Mouse (Mus musculus): Measurements from ENCODE around the gene Ddx27. TPM values are rescaled to one million over a fixed set of nuclear protein-coding genes. Genes with fewer than 3 reads are reported as not detected.

The Ddx27 gene
- 33.5 TPM in 2 replicates for polyA plus RNA-seq (2012; rRNA removed)

DNA sequence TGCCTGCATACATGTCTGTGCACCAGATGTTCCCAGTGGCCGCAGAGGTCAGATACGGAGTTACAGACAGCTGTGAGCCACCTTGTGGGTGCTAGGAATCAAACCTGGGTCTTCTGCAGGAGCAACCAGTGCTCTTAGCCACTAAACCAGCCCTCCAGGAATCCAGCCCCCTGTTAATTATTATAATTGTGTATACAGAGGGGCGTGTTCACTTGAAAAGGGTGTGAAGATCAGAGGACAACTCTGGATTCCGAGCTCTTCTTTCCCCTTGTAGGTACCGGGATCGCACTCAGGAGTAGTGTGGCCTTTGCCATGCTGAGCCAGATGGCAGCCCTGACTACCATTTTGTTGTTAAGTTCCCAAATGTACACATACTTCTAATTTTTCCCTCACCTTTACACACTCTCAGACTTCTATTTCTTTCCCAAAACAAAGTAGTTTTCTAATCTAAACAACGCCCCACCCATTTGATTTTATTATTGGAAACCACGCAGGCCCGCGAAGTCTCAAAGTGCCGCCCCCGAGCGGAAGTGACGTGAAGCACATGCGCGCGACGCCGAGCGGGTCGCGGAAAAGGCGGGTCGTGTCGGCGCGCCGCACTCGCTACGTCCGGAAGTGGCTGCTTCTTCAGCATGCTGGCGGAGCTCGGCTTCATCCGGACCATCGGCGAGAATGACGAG, at the start of gene Ddx27:
Gene Ddx27 (plus strand): TSS at position 492 of the 680 bp plus-strand sequence.
- Histone ChIP-seq H3K27me3 (ENCODE audit: control insufficient read depth, insufficient read depth, low read length) (no peaks in the 10 kb centered on the region), H3K4me1 (ENCODE audit: control insufficient read depth, insufficient read depth, low read length) (no peaks in the 10 kb centered on the region), H3K27ac (ENCODE audit: insufficient read depth, low read length) (peak within 1 kb of the TSS; percentile 5; the same call in 1 of the 2 replicates), H3K4me3 (replicated peaks; ENCODE audit: insufficient read depth, low read depth, low read length) (peak within 1 kb of the TSS; percentile 87)
- peak; percentile 91 to 93 for DNase-seq
- TF ChIP-seq POLR2A (IDR thresholded peaks at IDR 0.05; ENCODE audit: borderline replicate concordance, insufficient read depth, low read length) (peak; percentile 66), CTCF (IDR thresholded peaks at IDR 0.05; ENCODE audit: borderline replicate concordance, insufficient read depth, low read depth, low read length) (no peak)
- WGBS = 1% methylated on average over 37 of the region's 37 CpGs

DNA sequence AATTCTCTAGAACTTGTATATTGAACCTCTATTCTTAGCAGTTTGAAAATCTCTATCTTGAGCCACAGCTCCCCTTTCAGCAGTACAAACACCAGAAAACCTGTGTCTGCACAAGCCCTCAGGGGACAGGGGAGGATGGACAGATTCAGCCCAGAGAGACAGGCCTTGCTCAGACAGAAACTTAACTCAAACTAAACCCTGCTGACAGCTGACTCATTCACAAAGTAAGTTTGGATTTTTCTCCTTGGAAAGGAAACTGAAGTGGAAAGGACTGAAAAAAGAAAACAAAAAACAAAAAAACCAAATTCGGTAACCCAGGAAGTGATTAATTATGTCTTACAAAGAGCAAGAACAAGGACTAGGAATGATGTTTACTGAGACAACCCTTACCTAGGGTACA, 41.8 kb upstream of the Ddx27 start:
- peaks cover 10% of the 10 kb centered on the region for H3K4me1 ChIP-seq (ENCODE audit: control insufficient read depth, insufficient read depth, low read length)
- DNase-seq = no peak
- TF ChIP-seq CTCF (IDR thresholded peaks at IDR 0.05; ENCODE audit: borderline replicate concordance, insufficient read depth, low read depth, low read length) (no peak), POLR2A (IDR thresholded peaks at IDR 0.05; ENCODE audit: borderline replicate concordance, insufficient read depth, low read length) (no peak)
- no peak overlapping the region for H3K27ac ChIP-seq (ENCODE audit: insufficient read depth, low read length)
- H3K4me3 ChIP-seq (replicated peaks; ENCODE audit: insufficient read depth, low read depth, low read length) = no peak overlapping the region
- 79% methylated on average over 1 of the region's 1 CpGs for WGBS
- no peaks in the 10 kb centered on the region for H3K27me3 ChIP-seq (ENCODE audit: control insufficient read depth, insufficient read depth, low read length)

DNA sequence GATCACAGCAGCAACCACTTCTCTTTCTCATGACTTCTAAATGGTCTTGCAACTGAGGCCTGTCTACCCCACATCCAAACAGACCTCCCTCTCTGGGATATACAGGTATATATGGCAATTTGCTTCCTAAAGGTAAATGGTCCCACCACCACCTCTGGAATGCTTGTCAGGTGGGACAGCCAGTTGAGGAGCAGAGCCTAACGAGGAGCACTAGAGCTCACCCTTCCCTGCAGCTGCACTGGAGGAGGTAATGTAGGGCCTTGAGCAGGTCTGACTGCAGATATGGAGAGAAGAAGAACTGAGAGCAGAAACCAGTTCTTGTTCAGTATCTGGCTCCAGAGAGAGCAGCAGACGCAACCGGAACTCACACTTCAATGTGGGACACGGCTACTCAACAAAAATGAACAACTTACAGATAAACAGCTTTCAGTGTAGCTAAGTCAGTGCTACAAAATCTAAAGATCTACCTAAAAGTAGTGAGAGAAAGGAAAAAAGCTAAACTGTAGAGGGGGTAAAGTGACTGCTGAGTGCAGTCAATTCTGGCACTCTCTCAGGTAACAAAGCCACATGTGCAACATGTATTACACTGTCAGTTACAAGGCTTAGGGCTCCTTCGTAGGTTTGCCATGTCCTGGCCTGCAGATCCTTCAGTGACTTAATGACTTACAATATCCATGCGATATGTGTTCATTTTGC, 40.7 kb upstream of the Ddx27 start:
- H3K4me1 ChIP-seq (ENCODE audit: control insufficient read depth, insufficient read depth, low read length) = peaks cover 10% of the 10 kb centered on the region
- TF ChIP-seq CTCF (IDR thresholded peaks at IDR 0.05; ENCODE audit: borderline replicate concordance, insufficient read depth, low read depth, low read length) (no peak), POLR2A (IDR thresholded peaks at IDR 0.05; ENCODE audit: borderline replicate concordance, insufficient read depth, low read length) (no peak)
- H3K27ac ChIP-seq (ENCODE audit: insufficient read depth, low read length) = no peak overlapping the region
- H3K27me3 ChIP-seq (ENCODE audit: control insufficient read depth, insufficient read depth, low read length) = no peaks in the 10 kb centered on the region
- no peak overlapping the region for H3K4me3 ChIP-seq (replicated peaks; ENCODE audit: insufficient read depth, low read depth, low read length)
- 68% methylated on average over 6 of the region's 6 CpGs for WGBS
- DNase-seq = no peak

DNA sequence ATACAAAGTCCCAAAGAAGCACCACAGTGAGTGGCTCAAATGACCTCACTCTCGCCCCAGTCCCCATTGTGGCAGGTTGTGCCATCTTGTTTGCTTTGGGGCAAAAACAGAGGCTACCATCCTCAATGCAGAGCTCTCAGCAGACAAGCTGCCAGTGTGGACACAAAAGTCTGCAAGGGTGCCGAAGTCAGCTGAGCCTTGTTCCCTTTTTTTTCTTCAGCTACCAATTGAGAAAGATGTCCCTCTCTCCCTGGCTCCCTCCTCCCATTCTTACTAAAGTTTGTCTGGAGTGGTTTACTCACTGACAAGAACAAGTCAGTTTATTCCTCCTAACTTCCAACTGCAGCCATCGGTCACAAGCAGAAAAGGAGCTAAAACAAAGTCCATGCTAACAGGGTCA, 38.6 kb upstream of the Ddx27 start:
- Histone ChIP-seq H3K4me3 (replicated peaks; ENCODE audit: insufficient read depth, low read depth, low read length) (no peak overlapping the region), H3K4me1 (ENCODE audit: control insufficient read depth, insufficient read depth, low read length) (peaks cover 6% of the 10 kb centered on the region), H3K27ac (ENCODE audit: insufficient read depth, low read length) (no peak overlapping the region), H3K27me3 (ENCODE audit: control insufficient read depth, insufficient read depth, low read length) (no peaks in the 10 kb centered on the region)
- no peak for TF ChIP-seq POLR2A (IDR thresholded peaks at IDR 0.05; ENCODE audit: borderline replicate concordance, insufficient read depth, low read length)
- no peak for TF ChIP-seq CTCF (IDR thresholded peaks at IDR 0.05; ENCODE audit: borderline replicate concordance, insufficient read depth, low read depth, low read length)
- no peak for DNase-seq
- 80% methylated on average over 3 of the region's 3 CpGs for WGBS

DNA sequence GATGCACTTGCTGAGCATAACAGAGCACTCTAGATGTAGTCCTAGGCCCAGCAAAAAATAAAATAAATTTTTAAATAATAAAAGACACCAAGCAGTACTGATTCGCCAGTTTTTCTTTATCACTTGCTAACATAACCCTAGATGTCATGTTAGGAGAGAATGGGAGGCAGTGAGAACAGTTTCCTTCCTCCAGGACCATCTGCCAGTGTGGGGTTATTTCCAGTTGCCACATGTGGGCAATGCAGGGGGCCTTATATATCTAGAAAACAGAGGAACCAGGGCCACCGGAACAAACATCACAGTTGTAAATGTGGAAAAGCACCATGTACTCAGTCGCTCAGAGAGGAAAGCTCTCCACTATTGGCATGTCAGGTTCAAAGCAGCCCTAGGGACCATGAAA, 37.5 kb upstream of the Ddx27 start:
- Histone ChIP-seq H3K4me3 (replicated peaks; ENCODE audit: insufficient read depth, low read depth, low read length) (no peak overlapping the region), H3K27ac (ENCODE audit: insufficient read depth, low read length) (no peak overlapping the region), H3K4me1 (ENCODE audit: control insufficient read depth, insufficient read depth, low read length) (peaks cover 6% of the 10 kb centered on the region), H3K27me3 (ENCODE audit: control insufficient read depth, insufficient read depth, low read length) (no peaks in the 10 kb centered on the region)
- 16% methylated on average over 3 of the region's 3 CpGs for WGBS
- TF ChIP-seq POLR2A (IDR thresholded peaks at IDR 0.05; ENCODE audit: borderline replicate concordance, insufficient read depth, low read length) (no peak), CTCF (IDR thresholded peaks at IDR 0.05; ENCODE audit: borderline replicate concordance, insufficient read depth, low read depth, low read length) (no peak)
- DNase-seq = no peak

DNA sequence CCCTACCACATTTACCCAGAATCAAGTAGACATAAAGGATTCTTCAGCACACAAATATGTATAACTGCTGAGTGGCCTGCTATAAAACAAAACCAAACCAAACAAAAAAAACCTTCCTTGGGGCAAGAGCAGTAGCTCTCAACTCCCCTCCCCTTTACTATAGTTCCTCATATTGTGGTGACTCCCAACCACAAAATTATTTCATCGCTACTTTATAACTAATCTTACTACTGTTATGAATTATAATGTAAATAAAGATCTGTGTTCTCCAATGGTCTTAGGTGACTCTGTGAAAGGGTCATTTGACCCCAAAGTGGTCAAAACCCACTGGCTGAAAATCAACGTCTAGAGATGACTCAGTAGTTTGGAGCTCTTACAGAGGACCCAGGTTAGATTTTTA, 34.8 kb upstream of the Ddx27 start:
- Histone ChIP-seq H3K4me3 (replicated peaks; ENCODE audit: insufficient read depth, low read depth, low read length) (no peak overlapping the region), H3K4me1 (ENCODE audit: control insufficient read depth, insufficient read depth, low read length) (peaks cover 6% of the 10 kb centered on the region; the same call in 1 of the 2 replicates), H3K27ac (ENCODE audit: insufficient read depth, low read length) (no peak overlapping the region), H3K27me3 (ENCODE audit: control insufficient read depth, insufficient read depth, low read length) (no peaks in the 10 kb centered on the region)
- TF ChIP-seq CTCF (IDR thresholded peaks at IDR 0.05; ENCODE audit: borderline replicate concordance, insufficient read depth, low read depth, low read length) (no peak), POLR2A (IDR thresholded peaks at IDR 0.05; ENCODE audit: borderline replicate concordance, insufficient read depth, low read length) (no peak)
- DNase-seq = no peak
- WGBS = 84% methylated on average over 2 of the region's 2 CpGs

DNA sequence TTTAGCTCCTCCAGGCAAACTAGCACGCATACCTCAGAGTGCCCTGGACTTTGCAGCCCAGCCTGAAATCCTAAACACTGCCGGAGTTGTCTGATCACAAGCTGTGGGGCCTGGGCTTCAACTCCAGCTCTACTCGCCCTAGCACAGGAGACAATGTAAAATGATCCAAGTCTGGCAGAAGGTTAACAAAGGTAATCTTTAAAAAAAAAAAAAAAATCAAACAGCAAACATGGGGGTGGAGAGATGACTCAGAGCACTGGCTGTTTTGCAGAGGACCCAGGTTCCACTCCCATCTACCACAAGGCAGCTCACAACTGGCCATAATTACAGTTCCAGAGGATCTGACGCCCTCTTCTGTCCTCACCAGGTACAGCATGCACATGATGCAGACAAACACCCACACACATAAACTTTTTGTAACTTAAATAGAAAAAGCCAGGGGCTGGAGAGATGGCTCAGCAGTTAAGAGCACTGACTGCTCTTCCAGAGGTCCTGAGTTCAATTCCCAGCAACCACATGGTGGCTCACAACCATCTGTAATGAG, 31.6 kb upstream of the Ddx27 start:
- no peak overlapping the region for H3K27ac ChIP-seq (ENCODE audit: insufficient read depth, low read length)
- no peaks in the 10 kb centered on the region for H3K27me3 ChIP-seq (ENCODE audit: control insufficient read depth, insufficient read depth, low read length)
- no peaks in the 10 kb centered on the region for H3K4me1 ChIP-seq (ENCODE audit: control insufficient read depth, insufficient read depth, low read length)
- 49% methylated on average over 4 of the region's 4 CpGs for WGBS
- no peak for DNase-seq
- TF ChIP-seq CTCF (IDR thresholded peaks at IDR 0.05; ENCODE audit: borderline replicate concordance, insufficient read depth, low read depth, low read length) = no peak
- TF ChIP-seq POLR2A (IDR thresholded peaks at IDR 0.05; ENCODE audit: borderline replicate concordance, insufficient read depth, low read length) = no peak
- H3K4me3 ChIP-seq (replicated peaks; ENCODE audit: insufficient read depth, low read depth, low read length) = no peak overlapping the region

Measured in cerebellum, adult 2 months (tissue).